Mouse (Mus musculus) kidney, postnatal 4 days (tissue): ENCODE measurements around the gene Sstr2.
"Not testable (repeated sequence)": the region's sequence is repeated elsewhere in the genome, so short reads cannot be mapped to it uniquely, and the experiment has no call there.

ENCODE experiments used
- DNase-seq, 2 experiments: peaks; one replicate each; pipeline ENCODE4 v3.0.0; 2021; ENCODE audit warnings: mixed read lengths in 2 of 2

Sstr2 gene

GRCm38 (mm10) chr11:113658763-113659162 lies 39.6 kb downstream of the Sstr2 start:
- DNase-seq: no peak

GRCm38 (mm10) chr11:113660213-113660612 lies 41.1 kb downstream of the Sstr2 start:
- not testable (repeated sequence) for DNase-seq

- no peak for DNase-seq
These were observed 41.8 kb downstream of the Sstr2 start for GRCm38 (mm10) chr11:113660940-113661339.

- DNase-seq: no peak
These were observed 42.8 kb downstream of the Sstr2 start for GRCm38 (mm10) chr11:113661835-113662351.

- no peak for DNase-seq
These were observed 45.1 kb downstream of the Sstr2 start for GRCm38 (mm10) chr11:113664279-113664678.

GRCm38 (mm10) chr11:113666205-113666604 lies 47.1 kb downstream of the Sstr2 start:
- DNase-seq: no peak

GRCm38 (mm10) chr11:113666648-113667047 lies 47.5 kb downstream of the Sstr2 start:
- DNase-seq: peak; percentile 65 to 76

GRCm38 (mm10) chr11:113667122-113667521 lies 48.0 kb downstream of the Sstr2 start:
- DNase-seq: peak; percentile 35 to 61

- DNase-seq: no peak
These were observed 48.6 kb downstream of the Sstr2 start for GRCm38 (mm10) chr11:113667704-113668103.

- DNase-seq: no peak
These were observed 49.7 kb downstream of the Sstr2 start for GRCm38 (mm10) chr11:113668857-113669256.

GRCm38 (mm10) chr11:113669711-113670110 lies 50.6 kb downstream of the Sstr2 start:
- no peak for DNase-seq

GRCm38 (mm10) chr11:113673614-113674013 lies 54.5 kb downstream of the Sstr2 start:
- DNase-seq: no peak

- no peak for DNase-seq
These were observed 55.5 kb downstream of the Sstr2 start for GRCm38 (mm10) chr11:113674595-113674994.
